Mouse (Mus musculus): ENCODE data around the gene Gtpbp10.

Gene Gtpbp10

GRCm38 (mm10) chr5:5496393-5496792 lies 62.9 kb downstream of the Gtpbp10 start:
- no peak for DNase-seq (ENCODE audit: low spot score)

- DNase-seq (ENCODE audit: low spot score), result no peak
Observed at GRCm38 (mm10) chr5:5495042-5495441, 64.3 kb downstream of the Gtpbp10 start.

- DNase-seq (ENCODE audit: low spot score), result peak; percentile 78
Observed at GRCm38 (mm10) chr5:5494269-5495005, 64.9 kb downstream of the Gtpbp10 start.

- DNase-seq (ENCODE audit: low spot score), result no peak
Observed at GRCm38 (mm10) chr5:5492163-5492562, 67.2 kb downstream of the Gtpbp10 start.

Data from embryo, embryonic 10 days (tissue).